Mouse (Mus musculus): ENCODE measurements around the gene Bloc1s1. TPM values are rescaled to one million over a fixed set of nuclear protein-coding genes. Genes with fewer than 3 reads are reported as not detected.

Bloc1s1 gene
- polyA plus RNA-seq, 1 experiment, result 44.5 TPM

DNA sequence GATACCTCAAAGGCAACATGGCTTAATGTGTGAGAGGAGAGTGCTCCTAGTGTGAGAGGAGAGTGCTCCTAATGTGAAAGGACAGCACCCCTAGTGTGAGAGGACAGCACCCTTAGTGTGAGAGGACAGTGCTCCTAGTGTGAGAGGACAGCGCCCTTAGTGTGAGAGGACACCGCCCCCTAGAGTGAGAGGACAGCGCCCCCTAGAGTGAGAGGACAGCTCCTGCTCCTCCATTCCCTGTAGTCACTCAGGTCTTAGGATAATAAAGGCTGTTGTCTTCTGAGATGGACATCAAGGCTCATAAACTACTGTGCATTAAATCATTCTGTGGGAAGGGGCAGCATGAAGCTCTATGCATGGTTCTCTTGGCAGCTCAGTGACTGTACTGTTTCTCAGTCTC lies 21.8 kb upstream of the Bloc1s1 start:
- Histone ChIP-seq H3K27me3 (ENCODE audit: control insufficient read depth, insufficient read depth, low read length, poor library complexity, severe bottlenecking) (no peaks in the 10 kb centered on the region), H3K9ac (ENCODE audit: low read depth, poor library complexity, severe bottlenecking) (no peak overlapping the region), H3K4me1 (ENCODE audit: control insufficient read depth, insufficient read depth, low read length) (no peaks in the 10 kb centered on the region), H3K9me3 (replicated peaks; ENCODE audit: control insufficient read depth, insufficient read depth, low read length, poor library complexity, severe bottlenecking) (no peaks in the 10 kb centered on the region), H3K4me3 (ENCODE audit: low read depth, low read length) (no peak overlapping the region), H3K36me3 (ENCODE audit: control insufficient read depth, insufficient read depth, low read length, poor library complexity, severe bottlenecking) (no peaks in the 10 kb centered on the region), H3K27ac (ENCODE audit: insufficient read depth, low read length) (no peak overlapping the region)
- TF ChIP-seq EP300 (IDR thresholded peaks at IDR 0.05; ENCODE audit: insufficient read depth, low read depth, low read length) (no peak), POLR2A (IDR thresholded peaks at IDR 0.05; ENCODE audit: insufficient read depth, low read length) (no peak), CTCF (IDR thresholded peaks at IDR 0.05; ENCODE audit: low read depth, low read length) (peak; percentile 98)

DNA sequence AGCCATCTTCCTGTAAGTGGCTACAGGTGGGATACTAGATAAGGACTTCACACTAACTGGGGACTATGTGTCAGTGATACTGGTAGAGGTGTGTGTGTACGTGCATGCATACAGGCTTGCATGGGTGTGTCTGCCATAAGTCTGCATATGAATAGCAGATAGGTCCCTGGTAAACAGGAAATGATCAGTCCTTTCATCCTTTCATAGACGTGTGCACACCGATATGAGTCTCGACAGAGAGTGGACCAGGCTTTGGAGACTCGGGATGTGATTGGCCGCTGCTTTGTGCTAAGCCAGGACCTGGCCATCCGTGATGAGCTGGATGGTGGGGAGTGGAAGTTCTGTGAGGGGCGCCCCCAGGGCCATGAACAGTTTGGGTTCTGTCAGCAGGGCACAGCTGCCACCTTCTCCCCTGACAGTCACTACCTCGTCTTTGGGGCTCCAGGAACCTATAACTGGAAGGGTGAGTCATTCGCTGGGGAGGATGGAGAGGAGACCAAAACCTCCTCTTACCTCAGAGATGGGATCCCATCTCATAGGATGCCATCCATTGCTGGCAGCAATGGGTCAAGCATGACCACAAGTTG lies 16.7 kb upstream of the Bloc1s1 start:
- no peak for TF ChIP-seq CTCF (IDR thresholded peaks at IDR 0.05; ENCODE audit: low read depth, low read length)
- TF ChIP-seq POLR2A (IDR thresholded peaks at IDR 0.05; ENCODE audit: insufficient read depth, low read length), result no peak
- no peak for TF ChIP-seq EP300 (IDR thresholded peaks at IDR 0.05; ENCODE audit: insufficient read depth, low read depth, low read length)
- H3K36me3 ChIP-seq (ENCODE audit: control insufficient read depth, insufficient read depth, low read length, poor library complexity, severe bottlenecking), result no peaks in the 10 kb centered on the region
- no peaks in the 10 kb centered on the region for H3K27me3 ChIP-seq (ENCODE audit: control insufficient read depth, insufficient read depth, low read length, poor library complexity, severe bottlenecking)
- no peaks in the 10 kb centered on the region for H3K9me3 ChIP-seq (replicated peaks; ENCODE audit: control insufficient read depth, insufficient read depth, low read length, poor library complexity, severe bottlenecking)
- H3K4me1 ChIP-seq (ENCODE audit: control insufficient read depth, insufficient read depth, low read length), result no peaks in the 10 kb centered on the region
- no peak overlapping the region for H3K9ac ChIP-seq (ENCODE audit: low read depth, poor library complexity, severe bottlenecking)
- no peak overlapping the region for H3K4me3 ChIP-seq (ENCODE audit: low read depth, low read length)
- no peak overlapping the region for H3K27ac ChIP-seq (ENCODE audit: insufficient read depth, low read length)

DNA sequence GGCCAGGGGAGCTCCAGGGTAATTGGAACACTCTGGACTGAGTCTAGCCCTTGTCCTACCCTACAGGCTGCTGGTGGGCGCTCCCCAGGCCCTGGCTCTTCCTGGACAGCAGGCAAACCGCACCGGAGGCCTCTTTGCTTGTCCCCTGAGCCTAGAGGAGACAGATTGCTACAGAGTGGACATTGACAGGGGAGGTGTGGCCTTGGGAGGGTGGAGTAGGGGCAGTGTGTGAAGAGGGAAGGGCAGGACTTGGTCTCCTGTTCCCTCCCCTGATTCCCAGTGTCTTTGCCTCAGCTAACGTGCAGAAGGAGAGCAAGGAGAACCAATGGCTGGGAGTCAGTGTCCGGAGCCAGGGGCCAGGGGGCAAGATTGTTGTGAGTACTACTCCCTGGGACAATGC lies 15.1 kb upstream of the Bloc1s1 start:
- Histone ChIP-seq H3K9me3 (replicated peaks; ENCODE audit: control insufficient read depth, insufficient read depth, low read length, poor library complexity, severe bottlenecking) (no peaks in the 10 kb centered on the region), H3K27me3 (ENCODE audit: control insufficient read depth, insufficient read depth, low read length, poor library complexity, severe bottlenecking) (no peaks in the 10 kb centered on the region), H3K9ac (ENCODE audit: low read depth, poor library complexity, severe bottlenecking) (no peak overlapping the region), H3K36me3 (ENCODE audit: control insufficient read depth, insufficient read depth, low read length, poor library complexity, severe bottlenecking) (no peaks in the 10 kb centered on the region), H3K27ac (ENCODE audit: insufficient read depth, low read length) (no peak overlapping the region), H3K4me1 (ENCODE audit: control insufficient read depth, insufficient read depth, low read length) (peaks cover 3% of the 10 kb centered on the region), H3K4me3 (ENCODE audit: low read depth, low read length) (no peak overlapping the region)
- TF ChIP-seq CTCF (IDR thresholded peaks at IDR 0.05; ENCODE audit: low read depth, low read length) (no peak), EP300 (IDR thresholded peaks at IDR 0.05; ENCODE audit: insufficient read depth, low read depth, low read length) (no peak), POLR2A (IDR thresholded peaks at IDR 0.05; ENCODE audit: insufficient read depth, low read length) (no peak)

- Histone ChIP-seq H3K4me1 (ENCODE audit: control insufficient read depth, insufficient read depth, low read length) (peaks cover 3% of the 10 kb centered on the region), H3K9me3 (replicated peaks; ENCODE audit: control insufficient read depth, insufficient read depth, low read length, poor library complexity, severe bottlenecking) (no peaks in the 10 kb centered on the region), H3K27ac (ENCODE audit: insufficient read depth, low read length) (no peak overlapping the region), H3K36me3 (ENCODE audit: control insufficient read depth, insufficient read depth, low read length, poor library complexity, severe bottlenecking) (no peaks in the 10 kb centered on the region), H3K27me3 (ENCODE audit: control insufficient read depth, insufficient read depth, low read length, poor library complexity, severe bottlenecking) (no peaks in the 10 kb centered on the region), H3K4me3 (ENCODE audit: low read depth, low read length) (no peak overlapping the region), H3K9ac (ENCODE audit: low read depth, poor library complexity, severe bottlenecking) (no peak overlapping the region)
- TF ChIP-seq POLR2A (IDR thresholded peaks at IDR 0.05; ENCODE audit: insufficient read depth, low read length) (no peak), CTCF (IDR thresholded peaks at IDR 0.05; ENCODE audit: low read depth, low read length) (no peak), EP300 (IDR thresholded peaks at IDR 0.05; ENCODE audit: insufficient read depth, low read depth, low read length) (no peak)
Measured at GRCm38 (mm10) chr10:128938457-128938856, 14.6 kb upstream of the Bloc1s1 start.

DNA sequence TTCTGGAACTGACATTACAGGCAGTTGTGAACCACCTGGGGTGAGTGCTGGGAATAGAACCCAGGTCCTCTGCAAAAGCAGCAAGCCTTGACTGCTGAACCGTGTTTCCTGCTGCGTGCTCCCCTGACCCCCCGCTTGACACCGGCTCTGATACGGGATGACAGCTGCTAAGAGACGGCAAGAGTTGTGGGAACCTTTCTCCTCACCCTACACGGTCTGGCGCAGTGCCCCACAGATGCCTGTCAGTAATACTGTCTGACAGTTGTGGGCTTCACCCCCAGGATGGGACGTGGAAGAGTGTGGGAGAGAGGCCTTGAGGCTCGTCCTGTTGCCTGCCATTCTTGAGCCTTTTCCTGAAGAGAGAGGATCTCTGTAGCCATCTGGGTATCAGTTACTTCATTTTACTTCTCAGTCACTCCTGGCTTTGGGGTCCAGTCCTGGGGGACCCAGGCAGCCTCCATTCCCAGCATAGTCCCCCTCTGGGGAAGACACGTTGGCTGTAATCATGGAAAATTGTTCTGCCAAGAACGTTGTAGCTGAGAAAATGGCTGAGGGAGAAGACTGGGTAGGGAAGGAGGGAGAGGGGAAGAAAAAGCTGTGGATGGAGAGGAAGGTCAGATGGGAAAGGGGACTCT lies 14.0 kb upstream of the Bloc1s1 start:
- no peaks in the 10 kb centered on the region for H3K36me3 ChIP-seq (ENCODE audit: control insufficient read depth, insufficient read depth, low read length, poor library complexity, severe bottlenecking)
- no peak overlapping the region for H3K27ac ChIP-seq (ENCODE audit: insufficient read depth, low read length)
- H3K9me3 ChIP-seq (replicated peaks; ENCODE audit: control insufficient read depth, insufficient read depth, low read length, poor library complexity, severe bottlenecking), result no peaks in the 10 kb centered on the region
- peaks cover 3% of the 10 kb centered on the region for H3K4me1 ChIP-seq (ENCODE audit: control insufficient read depth, insufficient read depth, low read length)
- no peak for TF ChIP-seq POLR2A (IDR thresholded peaks at IDR 0.05; ENCODE audit: insufficient read depth, low read length)
- no peak for TF ChIP-seq CTCF (IDR thresholded peaks at IDR 0.05; ENCODE audit: low read depth, low read length)
- no peak for TF ChIP-seq EP300 (IDR thresholded peaks at IDR 0.05; ENCODE audit: insufficient read depth, low read depth, low read length)
- H3K27me3 ChIP-seq (ENCODE audit: control insufficient read depth, insufficient read depth, low read length, poor library complexity, severe bottlenecking), result no peaks in the 10 kb centered on the region
- no peak overlapping the region for H3K9ac ChIP-seq (ENCODE audit: low read depth, poor library complexity, severe bottlenecking)
- no peak overlapping the region for H3K4me3 ChIP-seq (ENCODE audit: low read depth, low read length)

GRCm38 (mm10) chr10:128935826-128936440 lies 12.1 kb upstream of the Bloc1s1 start:
- H3K27me3 ChIP-seq (ENCODE audit: control insufficient read depth, insufficient read depth, low read length, poor library complexity, severe bottlenecking), result no peaks in the 10 kb centered on the region
- no peak for TF ChIP-seq POLR2A (IDR thresholded peaks at IDR 0.05; ENCODE audit: insufficient read depth, low read length)
- no peak for TF ChIP-seq CTCF (IDR thresholded peaks at IDR 0.05; ENCODE audit: low read depth, low read length)
- TF ChIP-seq EP300 (IDR thresholded peaks at IDR 0.05; ENCODE audit: insufficient read depth, low read depth, low read length), result no peak
- no peak overlapping the region for H3K4me3 ChIP-seq (ENCODE audit: low read depth, low read length)
- no peaks in the 10 kb centered on the region for H3K36me3 ChIP-seq (ENCODE audit: control insufficient read depth, insufficient read depth, low read length, poor library complexity, severe bottlenecking)
- H3K27ac ChIP-seq (ENCODE audit: insufficient read depth, low read length), result no peak overlapping the region
- no peaks in the 10 kb centered on the region for H3K9me3 ChIP-seq (replicated peaks; ENCODE audit: control insufficient read depth, insufficient read depth, low read length, poor library complexity, severe bottlenecking)
- H3K4me1 ChIP-seq (ENCODE audit: control insufficient read depth, insufficient read depth, low read length), result peaks cover 3% of the 10 kb centered on the region
- no peak overlapping the region for H3K9ac ChIP-seq (ENCODE audit: low read depth, poor library complexity, severe bottlenecking)
